Mouse (Mus musculus) kidney, adult 2 months (tissue): ENCODE data around the gene Vac14. TPM values are rescaled to one million over a fixed set of nuclear protein-coding genes. Genes with fewer than 3 reads are reported as not detected.
"Not testable (repeated sequence)": the region's sequence is repeated elsewhere in the genome, so short reads cannot be mapped to it uniquely, and the experiment has no call there.

Source experiments
- DNase-seq: peaks from one replicate; pipeline ENCODE4 v3.0.0; 2021
- H3K27ac ChIP-seq: fragments of 200-500 bp; 2 replicates; pipeline ENCODE4 v1.5.1; 2012; ENCODE audit warnings: low read depth, low read length, control low read depth, inconsistent platforms; ENCODE audit not compliant: insufficient read depth
- H3K27me3 ChIP-seq: fragments of 200-500 bp; replicated peaks from 2 replicates; pipeline ENCODE4 v1.6.1; 2012; ENCODE audit warnings: mild to moderate bottlenecking, moderate library complexity, low read length, inconsistent platforms; ENCODE audit not compliant: control insufficient read depth, insufficient read depth
- H3K36me3 ChIP-seq: fragments of 200-500 bp; 2 replicates; pipeline ENCODE4 v1.6.1; 2012; ENCODE audit warnings: mild to moderate bottlenecking, moderate library complexity, low read length, inconsistent platforms; ENCODE audit not compliant: control insufficient read depth, insufficient read depth
- H3K4me1 ChIP-seq: fragments of 200-500 bp; 2 replicates; pipeline ENCODE4 v1.6.1; 2011; ENCODE audit warnings: low read length; ENCODE audit not compliant: control insufficient read depth, insufficient read depth
- H3K4me3 ChIP-seq: fragments of 200-500 bp; 2 replicates; pipeline ENCODE4 v1.5.1; 2011; ENCODE audit warnings: mild to moderate bottlenecking, low read depth, low read length, control low read depth; ENCODE audit not compliant: insufficient read depth
- CTCF ChIP-seq: fragments of 200-500 bp; conservative IDR thresholded peaks from 2 replicates; pipeline ENCODE4 v1.5.1; 2011; ENCODE audit warnings: low read depth, mild to moderate bottlenecking, control low read depth, low read length, moderate library complexity, mixed read lengths; ENCODE audit not compliant: insufficient read depth, insufficient read length
- POLR2A ChIP-seq: fragments of 200-500 bp; IDR thresholded peaks from one replicate; pipeline ENCODE4 v1.6.1; 2011; ENCODE audit warnings: low read depth, low read length, control low read depth
- WGBS: fragments of 180-500 bp; shearing (Covaris S2); methylation state at CpG from one replicate; pipeline ENCODE4 v1.1.7; 2018; 5-methylcytosine and 5-hydroxymethylcytosine counted together
- polyA plus RNA-seq: library from polyadenylated mRNA; depleted of rRNA; stranded (reverse); fragments of >200 nt; gene quantifications from 2 replicates; pipeline ENCODE4 v1.2.3, GENCODE M21; 2012

Vac14 gene
- polyA plus RNA-seq, 1 experiment = 36.8 TPM

- WGBS = 87% methylated on average over 2 of the region's 2 CpGs
- no peak for DNase-seq
- no peak for TF ChIP-seq POLR2A
- TF ChIP-seq CTCF = no peak
Measured at GRCm38 (mm10) chr8:110657661-110658060, 39.3 kb downstream of the Vac14 start.

GRCm38 (mm10) chr8:110660121-110660520 lies 41.7 kb downstream of the Vac14 start:
- no peaks in the 10 kb centered on the region for H3K36me3 ChIP-seq
- H3K4me1 ChIP-seq = no peaks in the 10 kb centered on the region
- no peaks in the 10 kb centered on the region for H3K27me3 ChIP-seq
- no peak for TF ChIP-seq CTCF
- TF ChIP-seq POLR2A = no peak
- no peak overlapping the region for H3K27ac ChIP-seq
- peak; percentile 38 for DNase-seq
- no peak overlapping the region for H3K4me3 ChIP-seq

More at GRCm38 (mm10) chr8:110657661-110658060, 39.3 kb downstream of the Vac14 start:
- Histone ChIP-seq H3K4me3 (no peak overlapping the region), H3K36me3 (no peaks in the 10 kb centered on the region), H3K27me3 (no peaks in the 10 kb centered on the region), H3K4me1 (no peaks in the 10 kb centered on the region), H3K27ac (no peak overlapping the region)

- H3K4me3 ChIP-seq = no peak overlapping the region
- DNase-seq = no peak
- 87% methylated on average over 5 of the region's 5 CpGs for WGBS
- no peaks in the 10 kb centered on the region for H3K27me3 ChIP-seq
- TF ChIP-seq POLR2A = no peak
- no peak for TF ChIP-seq CTCF
- H3K27ac ChIP-seq = no peak overlapping the region
- H3K4me1 ChIP-seq = no peaks in the 10 kb centered on the region
- H3K36me3 ChIP-seq = no peaks in the 10 kb centered on the region
Measured at GRCm38 (mm10) chr8:110662545-110662944, 44.2 kb downstream of the Vac14 start.

- H3K4me1 ChIP-seq = no peaks in the 10 kb centered on the region
- DNase-seq = no peak
- TF ChIP-seq POLR2A (no peak), CTCF (no peak)
- WGBS = 86% methylated on average over 6 of the region's 6 CpGs
- H3K27me3 ChIP-seq = no peaks in the 10 kb centered on the region
- H3K4me3 ChIP-seq = no peak overlapping the region
- no peak overlapping the region for H3K27ac ChIP-seq
- no peaks in the 10 kb centered on the region for H3K36me3 ChIP-seq
Measured at GRCm38 (mm10) chr8:110663015-110663742, 44.8 kb downstream of the Vac14 start.

GRCm38 (mm10) chr8:110664202-110664896 lies 46.0 kb downstream of the Vac14 start:
- Histone ChIP-seq H3K4me1 (no peaks in the 10 kb centered on the region), H3K27me3 (no peaks in the 10 kb centered on the region), H3K36me3 (no peaks in the 10 kb centered on the region), H3K27ac (no peak overlapping the region), H3K4me3 (no peak overlapping the region)
- TF ChIP-seq CTCF = no peak
- TF ChIP-seq POLR2A = no peak
- 66% methylated on average over 7 of the region's 7 CpGs for WGBS
- peak; percentile 39 for DNase-seq

- Histone ChIP-seq H3K4me3 (no peak overlapping the region), H3K27me3 (no peaks in the 10 kb centered on the region), H3K36me3 (no peaks in the 10 kb centered on the region), H3K27ac (no peak overlapping the region), H3K4me1 (no peaks in the 10 kb centered on the region)
- TF ChIP-seq POLR2A (no peak), CTCF (no peak)
- DNase-seq = peak; percentile 33
- WGBS = 72% methylated on average over 3 of the region's 3 CpGs
Measured at GRCm38 (mm10) chr8:110665000-110665399, 46.6 kb downstream of the Vac14 start.

- WGBS = 86% methylated on average over 8 of the region's 8 CpGs
- H3K36me3 ChIP-seq, H3K4me3 ChIP-seq, DNase-seq, H3K27me3 ChIP-seq, H3K4me1 ChIP-seq, H3K27ac ChIP-seq: not testable (repeated sequence)
Measured at GRCm38 (mm10) chr8:110667590-110668177, 49.3 kb downstream of the Vac14 start.
